Mouse (Mus musculus) heart, embryonic 15.5 days (tissue): ENCODE data around the gene Zfp692. TPM values are rescaled to one million over a fixed set of nuclear protein-coding genes. Genes with fewer than 3 reads are reported as not detected.

Experiments
- ATAC-seq: fragments of 200-750 bp; cut with Nextera tagmentation; replicated peaks from 2 replicates; pipeline ENCODE4 v1.8.0; 2017; ENCODE audit warnings: low read depth, moderate TSS enrichment; ENCODE audit not compliant: insufficient number of reproducible peaks, insufficient read depth, low FRiP score
- H3K27ac ChIP-seq: fragments of 300-500 bp; sonication (generic); 2 replicates; pipeline ENCODE4 v1.5.1; 2015; ENCODE audit warnings: mild to moderate bottlenecking, inconsistent platforms
- H3K27me3 ChIP-seq: fragments of 300-500 bp; sonication (generic); 2 replicates; pipeline ENCODE4 v1.6.1; 2015; ENCODE audit warnings: inconsistent platforms
- H3K36me3 ChIP-seq: fragments of 300-500 bp; sonication (generic); 2 replicates; pipeline ENCODE4 v1.6.1; 2015; ENCODE audit warnings: mild to moderate bottlenecking, inconsistent platforms
- H3K4me1 ChIP-seq: fragments of 300-500 bp; sonication (generic); replicated peaks from 2 replicates; pipeline ENCODE4 v1.6.1; 2015; ENCODE audit warnings: inconsistent platforms
- H3K4me2 ChIP-seq: fragments of 300-500 bp; sonication (generic); 2 replicates; pipeline ENCODE4 v1.6.1; 2015; ENCODE audit warnings: inconsistent platforms, mild to moderate bottlenecking, moderate library complexity
- H3K4me3 ChIP-seq: fragments of 300-500 bp; sonication (generic); 2 replicates; pipeline ENCODE4 v1.5.1; 2015; ENCODE audit warnings: mild to moderate bottlenecking, inconsistent platforms
- H3K9ac ChIP-seq: fragments of 300-500 bp; sonication (generic); 2 replicates; pipeline ENCODE4 v1.6.1; 2015; ENCODE audit warnings: mild to moderate bottlenecking, inconsistent platforms
- H3K9me3 ChIP-seq: fragments of 300-500 bp; sonication (generic); replicated peaks from 2 replicates; pipeline ENCODE4 v1.6.1; 2016; ENCODE audit warnings: inconsistent platforms
- WGBS: fragments of 180-500 bp; shearing (Covaris S2); methylation state at CpG from one replicate; pipeline ENCODE4 v1.1.7; 2015; ENCODE audit warnings: mixed read lengths; 5-methylcytosine and 5-hydroxymethylcytosine counted together
- polyA plus RNA-seq: library from polyadenylated mRNA; unstranded; fragments of >200 nt; fragmentation: Nextera tagmentation; extraction: Ambion mirVana; gene quantifications from 2 replicates; pipeline ENCODE4 v1.2.1, GENCODE M21; 2015

The Zfp692 gene
- polyA plus RNA-seq, 1 experiment from 2014 or later, result 12.1 TPM

DNA sequence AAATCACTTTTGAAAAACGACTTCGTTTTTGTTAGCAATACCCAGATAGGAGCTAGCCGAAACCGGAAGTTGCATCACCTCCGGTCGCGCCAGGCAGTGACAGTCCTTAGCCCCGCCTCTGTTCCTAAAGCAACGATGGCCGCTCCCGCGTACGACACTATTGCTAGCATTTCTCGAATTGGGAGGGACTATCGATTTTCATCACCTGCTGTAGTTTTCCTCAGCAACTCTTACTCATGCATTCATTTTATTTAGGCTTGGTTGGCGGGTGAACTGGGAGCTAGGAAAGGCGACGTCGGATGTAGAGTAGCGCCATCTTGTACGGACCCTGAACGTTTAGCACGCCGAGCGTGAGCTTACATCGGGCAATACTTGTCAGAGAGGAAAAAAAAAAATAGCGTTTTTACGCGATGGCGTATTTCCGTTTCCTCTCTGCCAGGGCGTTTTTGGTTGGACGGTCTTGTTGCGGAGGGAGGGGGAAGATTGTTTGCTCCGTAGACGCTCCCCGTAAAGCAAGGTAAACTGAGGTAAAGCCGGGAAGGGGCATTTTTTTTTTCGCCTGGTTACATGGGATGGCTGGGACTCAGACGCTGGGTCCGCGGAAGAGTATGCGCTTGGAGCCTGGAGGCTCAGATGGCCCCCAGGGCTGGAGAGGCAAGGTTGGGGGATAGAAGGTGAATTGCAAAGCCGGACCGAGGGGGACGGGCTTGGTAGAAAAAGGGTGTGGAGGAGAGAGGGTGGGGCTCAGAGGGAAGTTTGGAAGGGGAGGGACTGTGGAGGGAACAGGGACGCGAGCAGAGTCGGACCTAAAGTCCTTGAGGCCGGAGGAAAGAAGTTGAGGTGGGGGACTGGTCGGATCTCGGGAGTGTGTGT, 23.6 kb downstream of the Zfp692 start, which contains the start of the genes Zfp672 and Sh3bp5l:
Gene Zfp672, minus strand, starts transcription at position 64 of the 873 bp plus-strand sequence.
Gene Sh3bp5l, plus strand, starts transcription at position 449 of the 873 bp plus-strand sequence.
- Histone ChIP-seq H3K27me3 (no peaks in the 10 kb centered on the region), H3K9ac (peak within 1 kb of the TSS; percentile 90), H3K4me1 (peaks cover 41% of the 10 kb centered on the region), H3K4me2 (peak within 1 kb of the TSS; percentile 85), H3K36me3 (peaks cover 8% of the 10 kb centered on the region), H3K4me3 (peak within 1 kb of the TSS; percentile 80), H3K27ac (peak within 1 kb of the TSS; percentile 83), H3K9me3 (no peaks in the 10 kb centered on the region)
- WGBS, result under 1% methylated on average over 52 of the region's 52 CpGs
- peak; percentile 89 for ATAC-seq

DNA sequence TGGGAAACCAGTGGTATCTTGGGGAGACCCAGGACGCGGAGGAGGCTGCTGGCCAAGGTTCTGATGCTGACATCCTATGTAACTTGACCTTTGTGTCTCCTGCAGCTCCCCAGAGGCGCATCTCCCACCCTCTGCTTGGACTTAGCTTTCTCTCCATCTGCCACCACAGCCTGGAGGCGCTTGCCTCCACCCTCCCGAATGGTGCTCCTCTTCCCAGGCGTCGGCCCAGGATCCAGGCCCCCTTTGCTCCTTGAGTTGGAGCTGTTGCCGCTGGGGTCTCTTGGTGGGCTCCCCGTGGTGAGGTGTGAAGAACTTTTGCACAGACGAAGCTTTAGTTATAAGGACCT, 24.3 kb downstream of the Zfp692 start:
- H3K4me3 ChIP-seq, result peak overlapping the region; percentile 80
- H3K9me3 ChIP-seq, result no peaks in the 10 kb centered on the region
- H3K9ac ChIP-seq, result peak overlapping the region; percentile 90
- H3K4me1 ChIP-seq, result peaks cover 41% of the 10 kb centered on the region
- H3K27ac ChIP-seq, result peak overlapping the region; percentile 83
- no peak for ATAC-seq
- peaks cover 12% of the 10 kb centered on the region for H3K36me3 ChIP-seq
- no peaks in the 10 kb centered on the region for H3K27me3 ChIP-seq
- H3K4me2 ChIP-seq, result peak overlapping the region; percentile 78
- WGBS, result 10% methylated on average over 10 of the region's 10 CpGs

DNA sequence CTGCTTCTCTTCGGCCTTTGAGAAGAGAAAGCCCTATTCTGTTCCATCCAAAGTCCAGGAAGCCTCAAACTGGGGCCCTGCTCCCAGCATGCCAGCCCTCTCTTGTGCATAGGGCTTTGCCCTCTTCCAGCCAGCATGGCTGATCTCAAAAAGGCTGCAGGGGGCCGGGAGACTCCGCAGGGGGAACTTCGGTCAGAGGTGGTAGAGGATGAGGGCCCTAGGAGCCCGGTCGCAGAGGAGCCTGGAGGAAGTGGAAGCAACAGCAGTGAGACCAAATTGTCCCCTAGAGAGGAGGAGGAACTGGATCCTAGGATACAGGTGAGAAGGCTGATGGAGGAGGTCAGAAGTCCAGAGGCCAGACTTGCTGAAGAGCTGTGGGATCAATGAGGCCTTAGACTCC, 24.7 kb downstream of the Zfp692 start:
- Histone ChIP-seq H3K27ac (no peak overlapping the region), H3K4me1 (peaks cover 41% of the 10 kb centered on the region), H3K4me2 (peak overlapping the region; percentile 78), H3K9me3 (no peaks in the 10 kb centered on the region), H3K27me3 (no peaks in the 10 kb centered on the region), H3K4me3 (peak overlapping the region; percentile 80), H3K9ac (peak overlapping the region; percentile 90), H3K36me3 (peaks cover 16% of the 10 kb centered on the region)
- ATAC-seq, result no peak
- 85% methylated on average over 6 of the region's 6 CpGs for WGBS

DNA sequence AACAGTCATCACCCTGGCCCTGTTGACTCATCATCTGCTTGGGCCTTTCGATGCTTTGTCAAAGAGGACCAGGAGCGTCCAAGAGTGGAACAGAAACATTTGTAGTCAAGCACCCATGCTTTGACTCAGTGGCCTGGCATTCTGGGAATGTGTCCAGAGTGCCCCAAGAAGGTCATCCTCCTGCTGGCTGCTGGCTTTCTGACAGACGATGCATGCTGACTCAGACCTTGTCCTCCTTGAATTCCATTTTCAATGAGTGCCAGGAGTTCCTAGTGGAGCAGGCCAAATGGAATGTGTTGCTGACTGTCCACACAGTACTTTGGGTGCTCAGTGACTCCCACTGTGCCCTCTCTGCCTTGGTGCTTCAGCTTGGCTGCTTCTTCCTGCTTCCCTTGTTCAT, 27.9 kb downstream of the Zfp692 start:
- 46% methylated on average over 3 of the region's 3 CpGs for WGBS
- H3K4me3 ChIP-seq, result no peak overlapping the region
- H3K36me3 ChIP-seq, result peaks cover 31% of the 10 kb centered on the region
- ATAC-seq, result no peak
- no peak overlapping the region for H3K9ac ChIP-seq
- no peak overlapping the region for H3K4me2 ChIP-seq
- H3K9me3 ChIP-seq, result no peaks in the 10 kb centered on the region
- H3K27ac ChIP-seq, result peak overlapping the region; percentile 69
- H3K27me3 ChIP-seq, result no peaks in the 10 kb centered on the region
- H3K4me1 ChIP-seq, result peaks cover 29% of the 10 kb centered on the region

DNA sequence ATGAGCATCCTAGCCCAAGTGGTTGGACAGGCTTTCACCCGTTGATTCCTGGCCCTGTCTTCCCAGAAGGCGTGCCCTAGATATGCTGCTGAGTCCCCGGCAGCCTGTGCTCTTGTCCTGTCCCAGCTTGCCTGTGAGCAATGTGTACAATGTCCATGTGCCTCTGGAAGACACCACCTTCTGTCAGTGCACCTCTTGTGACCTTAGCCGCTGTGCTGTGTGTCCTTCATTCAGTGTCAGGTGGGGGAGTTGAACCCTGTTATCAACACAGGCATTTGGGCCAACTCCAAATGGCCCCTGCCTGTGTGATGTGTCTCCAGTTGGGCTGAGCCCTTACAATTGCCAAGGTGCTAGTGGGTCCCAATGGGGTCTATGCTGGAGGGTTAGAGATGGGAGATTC, 39.9 kb downstream of the Zfp692 start:
- H3K27ac ChIP-seq, result no peak overlapping the region
- H3K9me3 ChIP-seq, result no peaks in the 10 kb centered on the region
- no peak overlapping the region for H3K4me3 ChIP-seq
- H3K9ac ChIP-seq, result no peak overlapping the region
- no peak overlapping the region for H3K4me2 ChIP-seq
- no peaks in the 10 kb centered on the region for H3K27me3 ChIP-seq
- WGBS, result 69% methylated on average over 4 of the region's 4 CpGs
- H3K4me1 ChIP-seq, result peaks cover 2% of the 10 kb centered on the region; the same call in 1 of the 2 replicates
- peaks cover 45% of the 10 kb centered on the region for H3K36me3 ChIP-seq
- no peak for ATAC-seq

DNA sequence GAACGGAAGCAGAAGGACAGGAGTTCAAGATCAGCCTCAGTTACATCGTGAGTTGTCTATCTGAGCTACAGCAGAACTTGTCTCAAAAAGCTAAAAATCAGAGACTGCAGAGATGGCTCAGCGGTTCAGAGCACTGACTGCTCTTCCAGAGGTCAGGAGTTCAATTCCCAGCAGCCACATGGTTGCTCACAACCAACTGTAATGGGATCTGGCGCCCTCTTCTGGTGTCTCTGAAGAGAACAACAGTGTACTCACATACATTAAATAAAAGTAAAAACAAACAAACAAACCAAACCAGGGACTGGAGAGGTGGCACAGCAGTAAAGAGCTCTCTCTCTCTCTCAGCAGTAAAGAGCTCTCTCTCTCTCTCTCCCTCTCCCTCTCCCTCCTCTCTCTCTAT, 43.8 kb downstream of the Zfp692 start:
- WGBS, result 78% methylated on average over 4 of the region's 4 CpGs

DNA sequence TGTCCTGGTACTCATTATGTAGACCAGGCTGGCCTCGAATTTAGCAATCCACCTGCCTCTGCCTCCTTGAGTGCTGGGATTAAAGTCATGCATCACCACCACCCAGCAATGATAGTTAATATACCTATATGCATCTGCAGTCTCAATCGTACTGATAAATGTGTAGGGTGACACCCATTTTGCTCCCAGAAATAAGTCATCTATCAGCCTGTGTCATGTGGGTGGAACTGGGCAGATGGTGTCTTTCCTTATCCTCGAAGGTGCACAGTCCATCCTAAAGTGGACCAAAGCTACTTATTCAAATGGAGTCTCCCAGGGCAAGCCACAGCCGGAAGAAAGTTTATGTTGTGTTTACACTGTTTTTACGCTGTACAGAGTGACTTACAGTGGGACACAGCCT, 44.3 kb downstream of the Zfp692 start:
- Histone ChIP-seq H3K4me1 (peaks cover 2% of the 10 kb centered on the region; the same call in 1 of the 2 replicates), H3K9me3 (no peaks in the 10 kb centered on the region), H3K36me3 (peaks cover 12% of the 10 kb centered on the region; the same call in 1 of the 2 replicates), H3K27ac (no peak overlapping the region), H3K4me2 (no peak overlapping the region), H3K4me3 (no peak overlapping the region), H3K27me3 (no peaks in the 10 kb centered on the region), H3K9ac (no peak overlapping the region)
- ATAC-seq, result no peak
- 78% methylated on average over 5 of the region's 5 CpGs for WGBS

More for the DNA sequence above, 43.8 kb downstream of the Zfp692 start:
- H3K4me3 ChIP-seq, result no peak overlapping the region
- no peak for ATAC-seq
- H3K4me1 ChIP-seq, result peaks cover 2% of the 10 kb centered on the region; the same call in 1 of the 2 replicates
- H3K4me2 ChIP-seq, result no peak overlapping the region
- peaks cover 17% of the 10 kb centered on the region for H3K36me3 ChIP-seq
- no peaks in the 10 kb centered on the region for H3K9me3 ChIP-seq
- no peak overlapping the region for H3K27ac ChIP-seq
- H3K27me3 ChIP-seq, result no peaks in the 10 kb centered on the region
- no peak overlapping the region for H3K9ac ChIP-seq

DNA sequence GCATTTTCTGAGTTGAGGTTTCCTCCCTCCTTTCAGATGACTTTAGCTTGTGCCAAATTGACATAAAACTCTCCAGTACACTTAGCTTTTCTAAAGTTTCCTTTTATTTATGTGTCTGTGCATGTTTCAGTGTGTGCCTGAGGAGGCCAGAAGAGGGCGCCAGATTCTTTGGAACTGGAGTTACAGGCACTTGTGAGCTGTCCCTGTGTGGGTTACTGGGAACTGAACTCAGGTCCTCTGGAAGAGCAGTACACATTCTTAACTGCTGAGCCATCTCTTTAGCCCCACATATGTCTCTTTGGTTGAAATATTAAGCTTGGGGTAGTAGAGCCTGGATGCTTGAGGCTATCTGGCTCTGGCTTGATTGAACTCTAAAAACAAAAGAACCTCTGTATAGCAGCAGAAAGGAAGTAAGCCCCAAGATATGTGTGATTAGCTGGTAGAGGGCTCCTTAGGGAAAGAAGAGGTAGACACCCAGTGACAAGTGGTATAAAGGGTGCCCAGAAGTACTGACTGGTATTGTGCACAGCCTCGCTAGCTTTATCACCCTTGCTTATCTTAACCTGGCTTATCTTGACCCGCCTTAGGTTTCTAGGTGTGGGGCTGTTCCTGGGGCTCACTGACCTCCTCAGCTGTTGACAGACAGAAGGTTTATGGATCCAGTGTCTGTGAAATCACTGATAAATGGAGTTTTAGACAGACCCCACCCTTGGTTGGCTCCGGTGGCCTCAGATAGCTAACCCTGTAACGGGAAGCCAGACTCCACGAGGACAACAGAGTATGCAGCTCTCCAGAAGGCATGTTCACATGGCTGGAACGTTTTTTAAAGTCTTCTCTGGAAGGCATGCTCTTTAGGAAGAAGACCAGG, 46.0 kb downstream of the Zfp692 start:
- 19% methylated on average over 7 of the region's 7 CpGs for WGBS
- H3K4me2 ChIP-seq, result no peak overlapping the region
- no peaks in the 10 kb centered on the region for H3K27me3 ChIP-seq
- no peak overlapping the region for H3K9ac ChIP-seq
- no peak overlapping the region for H3K27ac ChIP-seq
- no peaks in the 10 kb centered on the region for H3K9me3 ChIP-seq
- H3K36me3 ChIP-seq, result no peaks in the 10 kb centered on the region
- no peak for ATAC-seq
- H3K4me3 ChIP-seq, result no peak overlapping the region
- H3K4me1 ChIP-seq, result no peaks in the 10 kb centered on the region

DNA sequence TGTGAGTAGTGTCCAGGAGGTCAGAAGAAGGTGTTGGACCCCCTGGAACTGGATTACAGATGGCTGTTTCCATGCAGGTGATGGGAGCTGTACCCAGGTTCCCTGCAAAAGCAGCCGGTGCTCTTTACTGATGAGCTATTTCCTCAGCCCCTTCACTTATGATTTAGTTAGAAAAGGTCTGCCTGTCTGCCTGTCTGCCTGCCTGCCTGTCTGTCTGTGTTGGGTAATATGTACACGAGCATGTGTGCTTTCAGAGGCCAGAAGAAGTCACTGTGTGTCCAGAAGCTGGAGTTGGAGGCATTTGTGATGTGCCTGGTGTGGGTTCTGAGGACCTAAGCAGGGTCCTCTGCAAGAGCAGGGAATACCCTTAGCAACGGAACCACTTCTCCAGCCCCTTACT, 46.8 kb downstream of the Zfp692 start:
- ATAC-seq, result no peak
- no peaks in the 10 kb centered on the region for H3K4me1 ChIP-seq
- WGBS, result 62% methylated on average over 3 of the region's 3 CpGs
- no peak overlapping the region for H3K4me3 ChIP-seq
- H3K9ac ChIP-seq, result no peak overlapping the region
- H3K9me3 ChIP-seq, result no peaks in the 10 kb centered on the region
- H3K4me2 ChIP-seq, result no peak overlapping the region
- no peaks in the 10 kb centered on the region for H3K27me3 ChIP-seq
- no peaks in the 10 kb centered on the region for H3K36me3 ChIP-seq
- no peak overlapping the region for H3K27ac ChIP-seq

DNA sequence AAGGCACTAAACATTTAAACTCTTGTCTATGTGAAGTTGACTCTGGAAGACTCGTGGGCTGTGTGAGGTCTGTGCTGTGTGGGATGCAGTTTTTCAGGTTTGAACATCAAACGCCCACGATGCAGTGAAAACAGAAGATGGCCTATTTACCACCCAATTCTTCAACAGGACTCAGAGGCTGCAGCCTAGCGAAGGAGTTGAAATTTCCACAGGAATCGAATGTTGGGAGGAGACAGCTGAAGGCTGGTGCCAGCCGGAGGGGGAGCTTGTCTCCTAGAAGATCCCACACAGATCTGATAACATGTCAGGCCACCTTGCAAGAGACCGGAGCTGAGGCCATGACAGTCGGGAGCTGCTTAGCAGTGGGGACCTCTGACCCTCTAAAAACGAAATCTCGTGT, 47.6 kb downstream of the Zfp692 start:
- Histone ChIP-seq H3K27ac (no peak overlapping the region), H3K27me3 (no peaks in the 10 kb centered on the region), H3K36me3 (no peaks in the 10 kb centered on the region), H3K9me3 (no peaks in the 10 kb centered on the region), H3K4me2 (no peak overlapping the region), H3K9ac (no peak overlapping the region), H3K4me3 (no peak overlapping the region), H3K4me1 (no peaks in the 10 kb centered on the region)
- ATAC-seq, result no peak
- 55% methylated on average over 10 of the region's 10 CpGs for WGBS

DNA sequence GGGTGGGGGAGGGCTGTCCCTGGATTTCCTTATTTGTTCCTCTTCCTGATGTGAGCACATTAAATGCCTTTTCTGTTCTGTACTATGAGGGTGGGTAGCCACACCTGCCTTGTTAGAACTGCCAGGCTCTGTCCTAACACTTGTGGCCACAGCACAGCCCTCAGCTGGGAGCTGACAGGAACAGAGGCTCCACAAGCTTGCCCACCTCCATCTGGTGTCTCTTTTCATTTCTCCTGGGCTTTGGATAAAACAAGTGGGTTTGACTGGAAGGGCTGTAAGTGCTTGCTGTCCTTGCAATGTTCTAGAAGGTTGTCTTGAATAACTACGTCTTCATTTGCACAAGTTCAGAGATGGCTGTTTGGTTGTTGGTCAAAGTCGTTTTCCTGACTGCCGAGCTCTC, 48.1 kb downstream of the Zfp692 start:
- Histone ChIP-seq H3K36me3 (no peaks in the 10 kb centered on the region), H3K9me3 (no peaks in the 10 kb centered on the region), H3K27me3 (no peaks in the 10 kb centered on the region), H3K4me1 (no peaks in the 10 kb centered on the region), H3K4me3 (no peak overlapping the region), H3K27ac (no peak overlapping the region), H3K4me2 (no peak overlapping the region), H3K9ac (no peak overlapping the region)
- WGBS, result 75% methylated on average over 3 of the region's 3 CpGs
- ATAC-seq, result no peak
